Mouse (Mus musculus): ENCODE measurements around the gene Bank1. TPM values are rescaled to one million over a fixed set of nuclear protein-coding genes. Genes with fewer than 3 reads are reported as not detected.
"Not testable (repeated sequence)": the region's sequence is repeated elsewhere in the genome, so short reads cannot be mapped to it uniquely, and the experiment has no call there.

The Bank1 gene
- total and polyA plus RNA-seq, 2 experiments from 2014 or later: 0.10 to 0.25 TPM

DNA sequence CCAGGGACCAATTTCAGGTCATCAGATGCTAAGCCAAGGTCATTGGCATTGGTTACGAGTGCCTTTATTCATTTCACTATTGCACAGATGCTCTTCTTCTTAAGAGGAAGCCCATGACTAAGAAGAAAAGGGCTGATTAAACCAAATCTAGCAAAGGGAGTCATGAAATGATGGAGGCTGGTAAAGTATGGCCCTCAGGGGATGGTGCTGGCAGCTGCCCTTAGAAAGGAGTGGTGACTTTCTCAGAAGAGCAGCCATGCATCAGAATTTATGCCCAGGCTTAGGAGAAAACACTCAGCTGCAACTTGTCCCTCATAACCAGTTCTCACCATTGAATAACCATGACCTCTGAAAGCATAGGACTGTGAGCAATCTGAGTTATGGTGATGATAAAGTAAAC lies 17.4 kb downstream of the Bank1 start:
- no peaks in the 10 kb centered on the region for H3K36me3 ChIP-seq (ENCODE audit: insufficient read depth, low read length)
- H3K27ac ChIP-seq: no peak overlapping the region
- H3K4me1 ChIP-seq (ENCODE audit: insufficient read depth, low read length): no peaks in the 10 kb centered on the region
- H3K9ac ChIP-seq (replicated peaks; ENCODE audit: low read length): no peak overlapping the region
- ATAC-seq (no peak), DNase-seq (ENCODE audit: low spot score) (no peak)
- no peak for TF ChIP-seq CTCF (IDR thresholded peaks at IDR 0.05; ENCODE audit: low read depth)
- no peaks in the 10 kb centered on the region for H3K27me3 ChIP-seq (ENCODE audit: insufficient read depth, low read length)
- WGBS: 76% methylated on average over 1 of the region's 1 CpGs
- H3K4me2 ChIP-seq (ENCODE audit: low read depth, low read length): no peak overlapping the region
- H3K4me3 ChIP-seq (ENCODE audit: low read length): no peak overlapping the region
- no peaks in the 10 kb centered on the region for H3K9me3 ChIP-seq (ENCODE audit: low read length)

DNA sequence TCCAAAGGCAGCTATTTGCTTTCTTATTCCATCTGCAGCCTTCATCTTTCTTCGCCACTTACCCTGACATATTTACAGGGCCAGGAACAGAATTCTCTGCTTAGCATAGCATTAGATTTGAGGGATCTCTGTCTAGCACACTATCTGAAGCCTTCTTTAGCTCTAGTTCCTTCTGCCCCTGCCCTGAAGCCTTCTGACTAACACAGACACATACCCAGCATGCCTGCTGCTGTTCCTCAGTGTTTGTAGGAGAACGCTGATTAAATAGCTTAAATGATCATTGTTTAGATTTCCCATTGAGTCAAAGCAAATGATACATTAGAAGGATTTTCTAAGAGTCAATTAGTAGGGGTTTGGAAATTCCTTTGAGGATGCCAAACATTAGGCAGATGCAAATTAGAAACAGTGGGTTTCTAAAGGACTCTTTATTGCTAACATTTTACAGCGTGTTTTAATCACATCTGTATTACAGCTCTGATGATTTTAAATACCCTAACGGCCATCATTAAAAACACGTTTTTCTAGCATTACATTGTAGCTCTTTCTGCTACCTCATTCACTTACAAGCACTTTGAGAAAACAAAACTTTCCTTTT lies 19.2 kb downstream of the Bank1 start:
- DNase-seq (ENCODE audit: low spot score): peak; percentile 11

DNA sequence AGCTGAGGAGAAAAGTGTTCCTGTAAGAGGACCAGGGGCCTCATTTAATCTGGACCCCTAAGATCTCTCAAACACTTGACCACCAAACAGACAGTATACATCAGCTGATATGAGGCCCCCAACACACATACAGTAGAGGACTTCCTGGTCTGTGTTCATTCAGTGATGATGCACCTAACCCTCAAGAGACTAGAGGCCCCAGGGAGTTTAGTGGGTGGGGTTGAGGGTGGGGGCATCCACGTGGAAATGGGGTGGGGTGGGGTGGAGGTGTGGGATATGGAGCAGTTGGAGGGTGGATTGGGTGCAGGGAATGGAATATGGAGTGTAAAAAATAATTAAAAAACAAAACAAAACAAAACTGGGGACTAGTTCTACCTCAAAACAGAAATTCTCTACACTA lies 23.3 kb downstream of the Bank1 start:
- Histone ChIP-seq H3K9me3 (ENCODE audit: low read length) (no peaks in the 10 kb centered on the region), H3K27me3 (ENCODE audit: insufficient read depth, low read length) (no peaks in the 10 kb centered on the region), H3K4me3 (ENCODE audit: low read length) (no peak overlapping the region), H3K9ac (replicated peaks; ENCODE audit: low read length) (no peak overlapping the region), H3K4me1 (ENCODE audit: insufficient read depth, low read length) (no peaks in the 10 kb centered on the region), H3K27ac (no peak overlapping the region), H3K4me2 (ENCODE audit: low read depth, low read length) (no peak overlapping the region), H3K36me3 (ENCODE audit: insufficient read depth, low read length) (no peaks in the 10 kb centered on the region)
- no peak for TF ChIP-seq CTCF (IDR thresholded peaks at IDR 0.05; ENCODE audit: low read depth)
- 67% methylated on average over 1 of the region's 1 CpGs for WGBS
- ATAC-seq: no peak
- DNase-seq (ENCODE audit: low spot score): no peak

More for the DNA sequence above, 19.2 kb downstream of the Bank1 start:
- TF ChIP-seq CTCF (IDR thresholded peaks at IDR 0.05; ENCODE audit: low read depth): no peak
- peak; percentile 29; the same call in 1 of the 2 replicates for ATAC-seq
- H3K4me2 ChIP-seq (ENCODE audit: low read depth, low read length): no peak overlapping the region
- H3K4me1 ChIP-seq (ENCODE audit: insufficient read depth, low read length): no peaks in the 10 kb centered on the region
- H3K27ac ChIP-seq: no peak overlapping the region
- H3K27me3 ChIP-seq (ENCODE audit: insufficient read depth, low read length): no peaks in the 10 kb centered on the region
- no peak overlapping the region for H3K9ac ChIP-seq (replicated peaks; ENCODE audit: low read length)
- 66% methylated on average over 5 of the region's 5 CpGs for WGBS
- no peaks in the 10 kb centered on the region for H3K9me3 ChIP-seq (ENCODE audit: low read length)
- H3K4me3 ChIP-seq (ENCODE audit: low read length): no peak overlapping the region
- no peaks in the 10 kb centered on the region for H3K36me3 ChIP-seq (ENCODE audit: insufficient read depth, low read length)

DNA sequence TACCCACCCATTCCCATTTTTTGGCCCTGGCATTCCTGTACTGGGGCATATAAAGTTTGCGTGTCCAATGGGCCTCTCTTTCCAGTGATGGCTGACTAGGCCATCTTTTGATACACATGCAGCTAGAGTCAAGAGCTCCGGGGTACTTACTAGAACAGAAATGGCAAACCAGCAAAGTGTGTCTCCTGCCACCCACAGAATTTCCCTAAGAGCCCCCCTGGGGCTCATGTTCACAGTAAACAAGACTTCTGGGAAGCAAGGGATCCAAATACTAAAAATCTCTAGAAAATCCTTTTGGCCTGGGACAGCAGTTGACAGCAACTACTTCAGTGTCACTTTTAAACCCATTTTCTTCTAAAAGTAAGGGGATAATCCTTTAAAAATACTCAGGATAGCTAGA lies 25.1 kb downstream of the Bank1 start:
- not testable (repeated sequence) for H3K4me2 ChIP-seq (ENCODE audit: low read depth, low read length); H3K4me3 ChIP-seq (ENCODE audit: low read length); H3K9ac ChIP-seq (replicated peaks; ENCODE audit: low read length); H3K4me1 ChIP-seq (ENCODE audit: insufficient read depth, low read length); DNase-seq (ENCODE audit: low spot score); H3K27me3 ChIP-seq (ENCODE audit: insufficient read depth, low read length); H3K27ac ChIP-seq; H3K9me3 ChIP-seq (ENCODE audit: low read length); H3K36me3 ChIP-seq (ENCODE audit: insufficient read depth, low read length); ATAC-seq
- WGBS: 98% methylated on average over 2 of the region's 2 CpGs

DNA sequence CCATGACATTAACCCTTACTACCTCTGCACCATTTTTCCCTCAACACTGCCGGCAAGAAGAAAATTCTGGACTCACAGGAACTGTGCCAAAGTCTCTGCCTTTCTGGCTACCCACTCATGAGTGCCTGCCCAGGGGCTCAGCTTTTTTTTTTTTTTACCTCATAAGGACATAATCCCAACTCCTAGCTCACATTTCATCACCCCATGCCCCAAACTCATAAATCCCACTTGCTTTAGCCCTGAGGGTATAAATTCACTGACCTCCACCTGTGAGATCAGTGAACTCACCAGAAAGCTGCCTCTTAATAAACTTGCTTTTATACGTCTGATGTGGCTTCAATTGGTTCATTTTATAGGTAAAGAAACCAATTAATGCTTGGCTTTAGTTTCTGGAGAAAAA lies 28.5 kb downstream of the Bank1 start:
- 82% methylated on average over 2 of the region's 2 CpGs for WGBS
- H3K27ac ChIP-seq: no peak overlapping the region
- ATAC-seq: no peak
- H3K36me3 ChIP-seq (ENCODE audit: insufficient read depth, low read length): no peaks in the 10 kb centered on the region
- H3K4me2 ChIP-seq (ENCODE audit: low read depth, low read length): no peak overlapping the region
- no peak overlapping the region for H3K9ac ChIP-seq (replicated peaks; ENCODE audit: low read length)
- no peaks in the 10 kb centered on the region for H3K9me3 ChIP-seq (ENCODE audit: low read length)
- TF ChIP-seq CTCF (IDR thresholded peaks at IDR 0.05; ENCODE audit: low read depth): no peak
- no peaks in the 10 kb centered on the region for H3K27me3 ChIP-seq (ENCODE audit: insufficient read depth, low read length)
- DNase-seq (ENCODE audit: low spot score): no peak
- H3K4me3 ChIP-seq (ENCODE audit: low read length): no peak overlapping the region
- no peaks in the 10 kb centered on the region for H3K4me1 ChIP-seq (ENCODE audit: insufficient read depth, low read length)

DNA sequence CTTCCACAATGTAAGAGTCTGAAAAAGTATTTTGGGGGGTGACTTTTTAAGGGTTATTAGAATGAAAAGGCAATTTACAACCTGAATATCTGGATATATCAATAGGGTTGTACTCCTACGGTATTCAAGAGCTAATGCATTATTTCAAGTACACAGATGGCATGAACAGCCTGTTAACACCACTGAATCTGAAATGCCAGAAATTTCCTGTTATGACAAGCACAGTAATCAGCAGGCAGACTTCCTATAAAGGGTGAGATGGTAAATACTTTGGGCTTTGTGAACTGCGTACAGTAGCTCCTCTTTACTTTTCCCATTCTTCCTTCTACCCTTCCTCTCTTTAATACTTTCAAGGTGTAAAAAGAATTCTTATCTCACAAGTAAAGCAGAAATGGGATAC lies 30.6 kb downstream of the Bank1 start:
- ATAC-seq (no peak), DNase-seq (ENCODE audit: low spot score) (no peak)
- H3K27me3 ChIP-seq (ENCODE audit: insufficient read depth, low read length): no peaks in the 10 kb centered on the region
- H3K27ac ChIP-seq: no peak overlapping the region
- H3K36me3 ChIP-seq (ENCODE audit: insufficient read depth, low read length): no peaks in the 10 kb centered on the region
- no peak overlapping the region for H3K4me3 ChIP-seq (ENCODE audit: low read length)
- no peak for TF ChIP-seq CTCF (IDR thresholded peaks at IDR 0.05; ENCODE audit: low read depth)
- H3K4me2 ChIP-seq (ENCODE audit: low read depth, low read length): no peak overlapping the region
- H3K4me1 ChIP-seq (ENCODE audit: insufficient read depth, low read length): no peaks in the 10 kb centered on the region
- WGBS: 87% methylated on average over 2 of the region's 2 CpGs
- no peak overlapping the region for H3K9ac ChIP-seq (replicated peaks; ENCODE audit: low read length)
- H3K9me3 ChIP-seq (ENCODE audit: low read length): no peaks in the 10 kb centered on the region

DNA sequence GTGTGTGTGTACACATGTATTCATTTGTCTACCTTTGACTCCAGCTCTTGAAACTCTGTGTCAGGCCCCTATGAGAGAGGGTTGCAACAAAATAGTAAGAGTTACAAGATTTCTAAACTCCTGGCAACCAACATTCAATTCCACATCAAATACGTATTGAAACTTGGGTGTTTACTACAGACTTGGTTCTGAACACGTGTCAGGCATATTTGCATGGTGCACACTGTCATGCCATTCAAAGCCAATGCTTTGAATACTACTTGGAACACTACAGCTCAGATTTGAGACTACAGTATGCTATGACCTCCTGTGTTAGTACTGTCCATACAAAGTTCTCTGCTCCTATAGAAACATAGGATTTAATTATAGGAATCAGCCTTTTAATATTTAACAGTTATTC lies 38.0 kb downstream of the Bank1 start:
- Histone ChIP-seq H3K4me2 (ENCODE audit: low read depth, low read length) (no peak overlapping the region), H3K4me3 (ENCODE audit: low read length) (no peak overlapping the region), H3K9me3 (ENCODE audit: low read length) (no peaks in the 10 kb centered on the region), H3K9ac (replicated peaks; ENCODE audit: low read length) (no peak overlapping the region), H3K27me3 (ENCODE audit: insufficient read depth, low read length) (no peaks in the 10 kb centered on the region), H3K36me3 (ENCODE audit: insufficient read depth, low read length) (no peaks in the 10 kb centered on the region), H3K4me1 (ENCODE audit: insufficient read depth, low read length) (no peaks in the 10 kb centered on the region), H3K27ac (no peak overlapping the region)
- no peak for TF ChIP-seq CTCF (IDR thresholded peaks at IDR 0.05; ENCODE audit: low read depth)
- ATAC-seq (no peak), DNase-seq (ENCODE audit: low spot score) (no peak)
- WGBS: 80% methylated on average over 2 of the region's 2 CpGs

Measured in hindbrain, postnatal 0 days (tissue).